Mouse (Mus musculus) retina, postnatal 1 day (tissue): Measurements from ENCODE around the gene Hsdl1.

Experiments used
- DNase-seq: peaks from one replicate; pipeline ENCODE4 v3.0.0-alpha.2; 2012

Gene Hsdl1

DNA sequence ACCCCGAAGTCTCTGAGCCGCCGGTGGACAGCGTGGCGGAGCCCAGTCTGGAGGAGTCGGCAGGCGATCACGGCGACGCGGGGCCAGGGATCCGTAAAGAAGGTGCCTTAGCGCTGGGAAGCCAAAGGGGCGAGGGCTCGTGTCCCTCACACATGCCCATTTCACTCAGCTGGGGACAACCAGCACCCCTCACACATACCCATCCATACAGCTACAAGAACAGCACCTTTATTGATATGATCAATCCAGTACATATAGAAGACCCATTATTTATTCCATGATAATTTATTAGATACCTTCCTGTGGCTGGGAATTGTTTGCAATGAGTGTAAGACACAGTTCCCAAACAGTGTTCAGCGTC, 363 bp upstream of the Hsdl1 start:
- no peak for DNase-seq

DNA sequence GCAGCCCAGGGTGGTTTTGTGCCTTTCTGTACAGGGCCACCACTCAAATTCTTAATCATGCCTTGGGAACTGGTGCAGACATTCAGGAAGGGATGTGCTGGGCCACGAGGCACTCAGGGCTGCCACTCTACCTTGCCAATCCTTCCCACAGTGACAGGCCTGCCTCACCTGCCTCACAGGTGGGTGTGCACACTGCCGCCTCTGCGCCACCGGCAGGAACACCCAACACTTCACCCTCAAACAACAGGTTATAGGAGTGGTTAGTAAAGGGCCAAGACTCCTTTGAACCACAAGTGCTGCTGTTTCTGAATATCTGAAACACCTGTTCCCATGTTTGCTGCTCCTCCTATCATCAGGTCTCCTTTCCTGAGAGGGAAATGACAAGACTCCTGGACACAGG, 2.6 kb downstream of the Hsdl1 start:
- DNase-seq: no peak

DNA sequence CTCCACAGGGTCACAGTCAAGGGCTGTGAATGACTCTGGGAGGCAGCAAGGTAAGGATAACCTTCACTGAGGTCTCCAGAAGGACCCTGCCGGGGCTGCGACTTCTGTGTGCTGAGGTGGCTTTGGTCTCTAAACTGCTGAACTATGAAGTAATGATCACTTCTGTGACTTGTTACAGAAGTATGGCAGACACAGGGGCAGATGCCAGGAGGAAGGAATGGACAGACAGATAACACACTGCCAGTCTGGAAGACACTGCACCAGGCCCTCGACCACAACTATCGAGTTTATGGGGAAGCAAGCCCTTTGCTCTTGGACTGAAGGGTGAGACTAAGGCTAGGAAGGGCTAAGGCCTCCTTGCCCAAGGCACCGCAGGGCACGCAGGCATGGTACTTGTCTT, 3.8 kb downstream of the Hsdl1 start:
- no peak for DNase-seq

DNA sequence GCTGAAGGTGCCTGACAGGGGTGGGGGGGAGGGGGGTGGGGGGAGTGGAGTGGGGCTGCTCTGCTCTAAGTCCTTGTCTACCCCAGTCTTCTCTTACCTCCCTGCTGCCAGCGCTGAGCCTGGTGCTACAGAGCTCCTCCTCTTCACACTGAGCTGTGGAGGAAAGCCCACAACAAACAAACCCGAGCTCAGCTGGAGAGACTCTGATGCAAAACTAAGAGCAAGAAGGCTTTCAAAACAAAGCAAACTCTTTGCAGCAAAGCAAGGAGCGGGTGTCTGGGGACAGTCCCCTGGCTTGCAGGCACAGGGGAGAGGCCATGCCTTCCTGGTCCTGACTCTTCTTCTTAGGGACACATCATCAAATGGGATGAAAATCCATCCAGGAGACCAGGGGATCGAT, 5.1 kb downstream of the Hsdl1 start:
- DNase-seq: no peak

DNA sequence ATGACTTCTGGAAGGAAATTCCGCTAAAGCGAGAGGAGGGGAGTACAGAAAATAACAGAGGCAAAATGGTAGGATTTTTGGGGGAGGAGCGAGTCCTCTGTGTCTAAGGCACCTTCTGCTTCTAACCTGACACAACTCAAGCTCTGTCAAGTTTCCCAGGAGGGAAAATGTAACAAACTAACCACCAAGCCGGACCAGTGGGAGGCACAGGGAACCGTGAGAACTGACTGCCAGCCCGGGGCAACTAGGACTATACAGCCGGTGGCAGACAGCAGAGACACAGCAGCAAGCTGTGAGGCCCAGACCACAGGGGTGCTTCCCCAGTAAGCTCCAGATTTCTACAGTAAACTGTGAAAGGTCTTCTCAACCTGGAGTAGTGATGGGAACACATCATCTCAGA, 6.0 kb downstream of the Hsdl1 start:
- DNase-seq: no peak

DNA sequence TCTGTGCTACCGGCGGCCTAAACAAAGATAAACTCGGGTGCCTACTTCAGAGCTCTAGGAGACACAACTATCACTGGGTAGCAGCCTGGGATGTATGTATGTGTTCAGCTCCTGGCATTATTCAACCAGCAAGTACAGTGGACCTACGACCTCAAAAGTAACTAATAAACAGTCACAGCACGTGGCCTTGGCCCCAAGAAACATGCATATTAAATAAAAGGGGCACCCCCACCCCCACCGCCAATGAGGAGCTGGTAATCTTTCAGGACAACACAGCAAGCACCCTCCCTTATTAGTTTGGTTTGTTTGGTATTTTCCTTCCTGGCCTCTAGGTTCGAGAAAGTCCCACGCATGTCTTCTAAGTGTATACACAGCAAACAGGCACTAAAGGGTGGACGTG, 6.7 kb downstream of the Hsdl1 start:
- no peak for DNase-seq

DNA sequence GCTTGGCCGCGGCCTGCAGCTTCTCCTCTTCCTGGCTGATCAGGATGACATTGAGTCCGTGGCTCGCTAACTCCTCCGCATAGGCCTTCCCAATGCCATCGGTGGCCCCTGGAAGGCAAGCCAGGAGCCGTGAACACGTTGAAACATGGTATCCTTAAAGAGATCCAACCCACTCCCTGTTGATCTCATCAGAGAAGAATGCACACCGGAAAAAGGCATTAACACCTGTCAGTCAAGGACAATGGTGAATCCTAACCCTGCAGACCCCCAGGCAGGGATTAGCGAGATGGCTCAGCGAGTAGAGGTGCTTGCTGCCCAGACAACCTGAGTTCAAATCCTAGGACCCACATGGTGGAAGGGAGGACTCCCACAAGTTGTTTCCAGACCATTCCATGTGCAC, 8.6 kb downstream of the Hsdl1 start:
- DNase-seq: no peak

DNA sequence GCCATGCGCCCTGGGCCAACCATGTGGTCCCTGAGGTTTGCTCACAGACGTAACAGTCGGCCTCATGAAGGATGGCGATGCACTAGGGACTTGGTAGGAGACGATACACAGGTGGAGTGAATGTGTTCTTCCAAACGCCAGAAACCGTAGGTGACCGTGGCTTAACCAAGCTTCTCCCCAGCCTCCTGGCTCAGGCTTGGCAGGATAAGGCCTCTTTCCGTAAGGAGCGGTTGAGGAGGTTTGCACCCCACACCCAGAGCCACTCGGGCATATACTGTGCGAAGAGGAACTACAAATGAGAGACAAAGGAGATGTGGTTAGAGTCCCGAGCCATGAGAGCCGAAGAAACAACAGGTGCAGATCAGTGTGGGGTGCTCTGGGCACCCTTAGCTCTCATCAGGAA, 11.1 kb downstream of the Hsdl1 start:
- DNase-seq: no peak

DNA sequence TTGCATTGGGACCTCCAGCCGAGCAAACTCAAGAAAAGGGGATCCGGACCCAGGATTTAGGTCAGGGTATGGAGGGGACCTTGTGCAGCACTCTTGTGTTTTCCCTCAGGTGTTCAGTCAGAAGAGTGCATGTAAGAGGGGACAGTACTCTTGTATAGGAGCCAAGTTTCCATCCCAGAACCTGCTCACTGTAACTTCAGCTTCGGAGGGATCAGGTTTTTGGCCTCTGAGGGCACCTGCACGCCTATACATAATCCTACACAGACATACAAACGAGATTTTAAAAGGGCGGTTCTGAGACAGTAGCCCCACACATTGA, 15.6 kb downstream of the Hsdl1 start:
- DNase-seq: no peak

DNA sequence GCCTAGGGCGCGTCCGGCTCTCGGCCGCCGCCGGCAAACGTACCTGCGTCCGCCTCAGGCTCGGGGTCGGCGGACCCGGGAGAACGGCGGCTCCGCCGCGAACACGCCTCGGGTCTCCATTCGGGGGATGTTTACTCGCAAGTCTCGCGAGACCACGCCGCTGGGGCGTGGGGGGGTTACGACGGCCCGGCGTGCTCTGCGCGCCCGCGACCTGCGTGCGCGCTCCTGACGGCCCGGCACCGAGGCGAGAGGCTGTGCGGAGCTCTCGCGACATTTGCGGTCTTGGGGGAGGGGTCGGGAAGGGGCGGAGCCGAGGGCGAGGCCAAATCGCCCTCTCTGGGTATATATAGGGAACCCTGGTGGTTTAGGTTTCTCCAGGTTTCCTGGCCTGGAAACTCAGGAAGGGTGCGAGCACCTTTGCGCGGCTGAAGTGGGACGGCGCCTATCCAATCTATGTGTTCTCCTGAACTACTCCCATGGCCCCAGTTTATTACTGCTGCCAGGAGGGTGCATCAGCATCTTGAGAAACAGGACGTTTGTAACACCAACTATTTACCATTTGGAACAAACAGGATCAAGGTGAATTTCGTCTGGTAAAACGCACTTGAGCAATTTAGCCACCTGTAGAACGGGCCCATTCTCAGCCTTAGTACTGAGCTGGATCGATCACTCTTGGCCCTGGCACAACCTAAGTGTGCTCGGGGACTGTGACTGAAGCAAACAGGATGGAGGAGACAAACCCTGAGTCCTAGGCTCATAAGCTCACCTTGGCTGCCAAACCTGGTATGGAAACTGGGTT, 16.2 kb downstream of the Hsdl1 start, which contains the start of gene Mbtps1:
Mbtps1 (minus strand) TSS at position 133 of the 799 bp plus-strand sequence.
- peak; percentile 99 for DNase-seq

DNA sequence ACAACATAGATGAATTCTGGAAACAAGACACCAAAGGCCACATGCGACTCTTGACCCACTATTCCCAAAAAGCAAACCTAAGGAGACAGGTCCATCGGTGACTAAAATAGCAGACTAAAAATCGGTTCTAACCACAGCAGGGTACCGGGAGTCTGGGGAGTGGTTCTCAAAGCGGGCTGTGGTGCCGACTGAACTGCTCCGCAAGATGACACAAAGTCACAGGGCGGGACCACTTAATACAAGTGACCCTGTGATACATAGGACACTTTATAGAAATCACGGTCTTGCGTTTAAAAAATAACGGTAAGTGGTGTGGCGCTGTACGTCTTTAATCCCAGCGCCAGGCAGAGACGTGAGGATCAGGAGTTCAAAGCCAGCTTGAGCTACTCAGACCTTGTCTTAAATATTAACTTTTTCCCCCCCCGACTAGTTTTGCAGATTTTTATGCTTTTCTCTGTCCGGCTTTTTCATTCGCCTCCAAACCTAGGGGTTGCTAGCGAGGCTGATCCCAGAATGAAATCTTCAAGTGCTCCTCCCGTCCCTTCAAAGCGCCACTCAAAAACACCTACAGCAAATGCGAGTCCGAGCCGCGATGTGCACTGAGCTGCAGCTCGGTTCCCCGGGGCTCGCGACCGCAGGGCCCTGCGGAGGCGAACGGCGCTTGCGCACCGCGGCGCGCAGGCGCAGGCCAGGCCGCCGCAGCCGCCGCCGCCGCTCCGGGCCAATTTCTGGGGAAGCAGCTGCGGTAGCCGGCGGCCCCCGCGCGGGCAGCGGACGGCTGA, 17.0 kb downstream of the Hsdl1 start:
- no peak for DNase-seq

DNA sequence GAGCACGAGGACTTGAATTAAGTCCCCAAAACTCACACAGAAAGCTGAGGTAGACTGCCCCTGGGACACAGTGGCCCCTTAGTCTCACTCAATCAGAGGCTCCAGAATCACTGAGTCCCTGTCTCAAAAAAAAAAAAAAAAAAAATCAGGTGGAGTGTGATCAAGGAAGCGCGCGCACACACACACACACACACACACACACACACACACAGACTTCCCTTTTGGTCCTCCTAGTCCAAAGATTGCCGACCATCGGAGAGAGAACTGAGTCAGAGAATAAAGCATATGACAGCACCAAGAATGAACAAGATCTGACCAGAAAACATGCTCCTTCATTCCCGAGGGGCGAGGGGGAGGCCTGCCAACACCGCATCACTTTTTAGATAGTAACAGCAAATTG, 17.9 kb downstream of the Hsdl1 start:
- no peak for DNase-seq

DNA sequence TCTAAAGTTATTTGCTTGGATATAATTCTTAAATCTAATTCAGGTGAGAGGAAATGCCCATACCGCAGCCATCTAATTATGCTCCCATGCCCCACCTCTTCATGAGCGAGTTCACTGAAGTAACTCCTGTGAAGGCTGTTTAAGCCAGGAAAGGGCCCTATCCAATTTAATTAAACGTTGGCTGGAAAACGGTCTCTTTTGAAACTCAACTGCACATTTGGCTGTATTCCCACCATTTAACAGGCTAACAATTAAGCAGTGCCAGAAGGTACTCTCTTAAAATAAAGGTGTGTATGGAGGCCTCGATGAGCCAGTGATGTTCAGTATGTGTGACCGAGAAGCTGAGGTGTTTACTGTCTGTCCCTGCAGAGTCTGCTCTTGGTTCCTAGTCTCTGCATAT, 19.1 kb downstream of the Hsdl1 start:
- DNase-seq: no peak

DNA sequence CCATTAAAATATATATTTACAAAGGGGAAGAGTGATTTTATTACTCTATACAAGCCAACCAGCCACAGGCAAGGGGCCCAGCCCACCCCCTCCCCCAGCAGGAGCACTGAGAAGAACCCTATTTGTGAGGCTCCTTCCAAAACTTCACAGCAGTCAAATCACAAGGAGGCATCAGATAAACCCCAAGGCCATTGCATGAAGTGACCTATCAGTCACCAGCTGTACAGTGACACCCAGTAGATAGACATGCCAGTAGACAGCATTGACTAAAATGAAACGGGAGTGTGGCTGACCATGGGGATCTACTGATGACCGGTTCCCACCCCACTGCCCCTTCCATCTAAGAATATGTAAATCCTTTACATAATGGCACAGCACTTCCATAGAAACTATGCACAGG, 22.0 kb downstream of the Hsdl1 start:
- no peak for DNase-seq

DNA sequence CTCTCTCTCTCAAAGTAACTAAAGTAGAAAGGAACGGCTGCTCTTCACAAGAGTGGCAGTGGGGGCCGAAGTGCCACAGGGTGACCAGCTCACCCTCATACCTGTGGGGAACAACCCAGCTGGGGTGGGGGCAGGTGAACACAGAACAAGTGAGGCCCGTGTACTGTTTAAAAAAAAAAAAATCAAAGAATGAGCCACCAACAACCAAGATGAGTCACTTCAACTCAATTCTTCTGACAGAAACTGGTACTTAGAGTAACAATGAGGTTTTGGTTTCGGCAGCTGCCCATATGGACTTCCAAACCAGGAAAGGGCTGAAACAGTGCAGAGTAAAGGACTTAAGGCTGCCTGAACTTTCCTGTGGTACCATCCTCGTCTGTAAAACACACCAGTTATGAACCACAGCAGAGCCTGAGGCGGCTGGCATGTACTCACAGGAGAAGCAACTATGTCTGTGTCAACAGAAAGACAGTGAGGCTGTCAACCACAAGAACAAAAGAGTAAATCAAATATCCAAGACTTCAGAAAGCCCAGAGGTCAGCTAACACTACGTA, 26.3 kb downstream of the Hsdl1 start:
- DNase-seq: no peak

DNA sequence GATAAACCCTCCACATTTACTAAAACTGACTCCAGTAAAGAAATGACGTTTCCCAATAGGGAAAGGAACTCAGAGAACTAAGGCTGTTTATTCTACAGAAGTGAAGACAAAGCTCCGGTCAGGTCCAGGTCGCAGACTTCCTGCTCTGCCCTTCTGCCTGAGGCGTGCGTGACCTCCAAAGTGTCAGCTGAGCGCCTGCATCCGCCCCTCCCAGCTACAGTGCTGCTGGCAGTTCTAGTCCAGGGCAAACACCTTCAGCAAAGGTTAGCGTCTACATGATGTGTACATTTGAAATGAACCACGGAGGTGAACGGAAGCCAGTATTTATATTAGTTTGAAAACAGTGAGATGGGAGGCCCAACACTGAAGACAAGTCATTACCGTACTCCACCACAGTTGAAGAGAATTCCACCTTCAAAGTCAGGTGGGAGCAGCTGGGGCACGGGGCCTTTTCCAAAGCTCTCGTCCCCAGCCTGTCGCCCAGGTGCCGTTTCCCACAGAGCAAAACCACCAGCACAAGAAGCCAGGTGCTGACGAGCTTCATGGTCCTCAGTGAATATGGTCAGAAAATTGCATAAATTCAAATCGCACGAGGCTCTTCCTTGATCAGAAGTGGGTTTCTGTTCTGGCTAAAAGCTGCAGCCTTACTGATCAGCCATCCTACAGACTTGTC, 27.8 kb downstream of the Hsdl1 start:
- no peak for DNase-seq

DNA sequence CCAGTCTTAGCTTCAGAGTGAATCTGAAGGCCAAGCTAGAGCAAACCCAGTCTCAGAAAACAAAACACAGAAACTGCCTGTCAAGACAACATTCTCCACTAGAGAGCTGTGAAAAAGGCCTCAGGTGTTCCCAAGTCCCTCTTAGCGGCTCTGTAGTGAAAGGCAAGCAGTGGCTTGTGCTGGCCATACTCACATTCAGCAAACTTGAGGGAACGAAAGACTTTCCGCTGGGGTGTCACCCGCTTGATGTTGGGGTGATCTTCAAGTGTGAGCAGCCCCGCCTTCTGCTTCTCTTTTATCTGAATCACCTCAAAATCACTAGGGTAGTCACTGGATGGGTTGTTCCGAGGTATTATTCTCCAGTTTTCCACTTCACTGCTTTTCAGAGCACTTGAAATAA, 29.2 kb downstream of the Hsdl1 start:
- DNase-seq: no peak

DNA sequence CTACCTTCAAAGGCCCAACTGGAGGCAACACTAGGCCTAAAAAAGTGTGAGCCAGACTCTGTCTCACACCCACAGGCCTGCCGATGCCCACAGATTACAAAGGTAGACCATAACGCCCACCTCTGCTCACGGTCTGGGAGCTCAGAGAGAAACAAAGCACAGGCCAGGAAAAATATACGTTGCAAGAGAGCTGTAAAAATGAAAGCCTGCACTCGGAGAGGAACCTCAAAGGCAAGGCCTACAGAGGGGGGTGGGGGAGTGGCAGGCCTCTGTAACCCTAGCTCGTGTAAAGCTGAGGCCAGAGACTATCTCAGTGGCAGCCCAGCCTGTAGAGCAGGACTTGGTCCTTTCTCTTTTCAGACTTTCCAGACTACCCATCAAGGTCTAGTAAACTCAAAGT, 29.8 kb downstream of the Hsdl1 start:
- DNase-seq: no peak

DNA sequence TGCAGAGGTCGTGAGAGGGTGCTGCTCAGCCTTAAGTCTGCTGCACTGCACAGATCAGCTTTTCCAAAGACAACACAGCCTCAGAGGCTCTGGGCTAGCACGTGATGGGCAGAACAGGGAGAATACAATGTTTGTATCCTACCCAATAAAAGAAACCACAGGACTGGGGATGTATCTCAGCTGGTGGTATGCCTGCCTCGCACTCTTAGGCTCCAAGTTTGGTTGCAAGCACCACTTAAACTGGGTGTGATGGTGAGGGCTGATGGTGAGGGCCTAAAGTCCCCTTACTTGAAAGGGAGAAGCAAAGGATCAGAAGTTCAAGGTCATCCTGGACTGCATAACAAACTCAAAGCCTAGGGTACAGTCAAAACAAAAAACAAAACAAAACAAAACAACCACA, 30.4 kb downstream of the Hsdl1 start:
- DNase-seq: no peak

DNA sequence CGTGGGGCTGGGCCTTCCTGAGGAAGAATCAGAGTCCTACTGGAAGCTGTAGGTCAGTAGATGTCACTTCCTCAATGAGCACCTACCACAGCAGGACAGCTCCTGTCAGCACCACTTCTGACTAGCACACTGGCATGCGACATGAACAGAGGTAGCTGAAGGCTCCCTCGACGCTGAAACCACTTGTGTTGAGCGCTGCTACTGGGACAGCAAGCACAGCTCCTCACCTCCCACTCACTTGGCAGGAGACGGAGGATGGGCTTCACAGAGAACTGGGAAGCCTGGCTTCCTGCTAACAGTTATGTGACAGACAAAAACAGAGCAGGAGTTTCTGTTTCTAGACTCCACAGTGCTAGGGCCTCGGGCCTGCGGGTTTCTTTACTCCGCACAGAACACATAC, 43.0 kb downstream of the Hsdl1 start:
- DNase-seq: no peak

DNA sequence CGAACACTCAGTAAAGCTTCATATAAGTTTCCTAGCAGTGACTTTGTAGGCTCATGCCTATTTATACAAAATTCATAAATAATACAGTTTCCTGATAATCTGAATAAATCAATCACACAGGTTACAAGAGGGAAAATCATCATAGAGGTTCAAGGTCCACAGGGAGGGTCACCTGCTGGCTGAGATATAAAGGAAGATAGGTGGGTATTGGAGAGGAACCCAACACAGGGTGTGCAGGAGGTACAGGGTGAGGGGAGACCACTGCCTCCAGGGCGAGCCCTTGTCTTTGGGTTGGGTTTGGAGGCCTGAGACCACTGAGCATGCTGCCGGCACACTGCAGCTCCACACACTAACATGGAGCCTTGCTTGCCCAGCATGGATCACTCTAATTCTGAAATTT, 43.6 kb downstream of the Hsdl1 start:
- DNase-seq: no peak

DNA sequence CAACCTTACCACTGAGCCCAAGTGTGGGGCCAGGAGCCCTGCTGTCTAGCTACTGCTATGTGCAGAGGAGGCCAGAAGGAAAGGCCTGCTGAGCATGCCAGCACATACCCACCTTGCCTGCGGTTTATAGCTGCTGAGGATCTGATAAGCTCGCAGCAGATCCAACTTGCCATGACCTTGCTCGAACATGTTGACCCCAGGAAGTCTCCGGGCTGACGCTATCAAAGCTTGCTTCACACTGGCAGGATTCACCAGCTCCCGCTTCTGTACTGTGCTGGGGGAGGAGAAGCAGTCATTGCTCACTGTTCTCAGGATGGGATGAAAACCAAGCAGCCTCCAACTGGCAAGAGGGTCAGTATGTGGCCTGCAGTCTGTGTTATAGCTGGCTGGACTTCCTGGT, 44.0 kb downstream of the Hsdl1 start:
- no peak for DNase-seq

DNA sequence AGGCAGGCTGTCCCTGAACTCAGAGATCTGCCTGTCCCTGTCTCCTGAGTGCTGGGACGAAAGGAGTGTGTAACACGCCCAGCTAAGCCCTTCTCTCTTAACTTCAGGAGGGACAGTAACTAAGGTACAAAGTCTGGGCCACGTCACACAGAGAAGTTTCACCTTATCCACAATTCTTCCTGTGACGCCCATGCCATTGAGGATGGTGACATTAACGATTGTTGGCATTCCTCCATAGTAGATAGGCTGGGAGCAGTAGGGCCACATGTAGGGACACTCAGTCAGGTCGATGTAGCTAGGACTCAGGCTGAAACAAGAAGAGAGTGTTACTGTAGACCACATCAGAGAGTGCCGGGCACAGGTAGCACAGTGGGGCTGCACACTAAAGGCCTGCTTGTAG, 46.2 kb downstream of the Hsdl1 start:
- DNase-seq: no peak

DNA sequence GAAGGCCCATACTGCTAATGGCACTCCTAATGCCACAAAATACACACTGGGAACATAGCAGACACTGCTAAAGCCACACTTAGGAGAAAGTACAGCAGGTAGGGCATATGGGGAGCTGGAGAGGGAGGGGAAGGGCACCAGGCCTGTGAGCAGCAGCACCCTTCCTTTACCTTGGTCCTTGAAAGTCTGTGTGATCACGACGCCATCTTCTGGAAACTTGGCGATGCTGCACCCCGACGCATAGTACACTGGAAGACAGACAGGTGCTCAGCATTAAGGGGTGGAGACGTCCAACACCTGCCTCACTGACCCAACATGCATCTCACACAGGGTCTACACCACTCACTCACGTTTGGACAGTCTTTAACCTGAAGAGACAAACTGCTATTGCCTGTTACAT, 54.9 kb downstream of the Hsdl1 start:
- DNase-seq: peak; percentile 49
